Mouse (Mus musculus): ENCODE measurements at regions not wholly inside any gene's neighbourhood (a gene's known extent, or its start where the extent isn't known, plus 50 kb on each side); places are given as distances from the start of the nearest gene placed in this dataset.

GRCm38 (mm10) chr14:45714311-45714710, 56.4 kb upstream of the Ddhd1 start:
- Histone ChIP-seq H3K4me1 (ENCODE audit: control insufficient read depth, insufficient read depth, low read length) (no peaks in the 10 kb centered on the region), H3K4me3 (ENCODE audit: low read length) (no peak overlapping the region), H3K27ac (ENCODE audit: low read length) (no peak overlapping the region), H3K4me2 (ENCODE audit: low read depth, low read length) (no peak overlapping the region), H3K27me3 (replicated peaks; ENCODE audit: control insufficient read depth, insufficient read depth, low read length) (no peaks in the 10 kb centered on the region), H3K9me3 (ENCODE audit: control insufficient read depth, low read length) (no peaks in the 10 kb centered on the region), H3K36me3 (ENCODE audit: control insufficient read depth, insufficient read depth, low read length) (no peaks in the 10 kb centered on the region), H3K9ac (ENCODE audit: low read depth, low read length) (no peak overlapping the region)
- WGBS: 37% methylated on average over 1 of the region's 1 CpGs
- ATAC-seq: no peak

- no peak overlapping the region for H3K9ac ChIP-seq (ENCODE audit: low read depth, low read length)
- no peak for ATAC-seq
Measured at GRCm38 (mm10) chr14:45714786-45715185, 56.8 kb upstream of the Ddhd1 start.

GRCm38 (mm10) chr14:45716100-45716499, 58.2 kb upstream of the Ddhd1 start:
- 35% methylated on average over 1 of the region's 1 CpGs for WGBS

More at GRCm38 (mm10) chr14:45714786-45715185, 56.8 kb upstream of the Ddhd1 start:
- Histone ChIP-seq H3K27me3 (replicated peaks; ENCODE audit: control insufficient read depth, insufficient read depth, low read length) (no peaks in the 10 kb centered on the region), H3K27ac (ENCODE audit: low read length) (no peak overlapping the region), H3K4me1 (ENCODE audit: control insufficient read depth, insufficient read depth, low read length) (no peaks in the 10 kb centered on the region), H3K36me3 (ENCODE audit: control insufficient read depth, insufficient read depth, low read length) (no peaks in the 10 kb centered on the region), H3K4me2 (ENCODE audit: low read depth, low read length) (no peak overlapping the region), H3K4me3 (ENCODE audit: low read length) (no peak overlapping the region), H3K9me3 (ENCODE audit: control insufficient read depth, low read length) (no peaks in the 10 kb centered on the region)

GRCm38 (mm10) chr14:45722887-45723286, 64.9 kb upstream of the Ddhd1 start:
- ATAC-seq: no peak
- Histone ChIP-seq H3K4me1 (ENCODE audit: control insufficient read depth, insufficient read depth, low read length) (no peaks in the 10 kb centered on the region), H3K4me2 (ENCODE audit: low read depth, low read length) (no peak overlapping the region), H3K27me3 (replicated peaks; ENCODE audit: control insufficient read depth, insufficient read depth, low read length) (no peaks in the 10 kb centered on the region), H3K4me3 (ENCODE audit: low read length) (no peak overlapping the region), H3K27ac (ENCODE audit: low read length) (no peak overlapping the region), H3K9ac (ENCODE audit: low read depth, low read length) (no peak overlapping the region), H3K9me3 (ENCODE audit: control insufficient read depth, low read length) (no peaks in the 10 kb centered on the region), H3K36me3 (ENCODE audit: control insufficient read depth, insufficient read depth, low read length) (no peaks in the 10 kb centered on the region)
- 47% methylated on average over 6 of the region's 6 CpGs for WGBS

More at GRCm38 (mm10) chr14:45716100-45716499, 58.2 kb upstream of the Ddhd1 start:
- H3K9me3 ChIP-seq (ENCODE audit: control insufficient read depth, low read length): no peaks in the 10 kb centered on the region
- H3K9ac ChIP-seq (ENCODE audit: low read depth, low read length): no peak overlapping the region
- no peaks in the 10 kb centered on the region for H3K36me3 ChIP-seq (ENCODE audit: control insufficient read depth, insufficient read depth, low read length)
- no peaks in the 10 kb centered on the region for H3K4me1 ChIP-seq (ENCODE audit: control insufficient read depth, insufficient read depth, low read length)
- no peaks in the 10 kb centered on the region for H3K27me3 ChIP-seq (replicated peaks; ENCODE audit: control insufficient read depth, insufficient read depth, low read length)
- no peak overlapping the region for H3K4me2 ChIP-seq (ENCODE audit: low read depth, low read length)
- no peak for ATAC-seq
- H3K4me3 ChIP-seq (ENCODE audit: low read length): no peak overlapping the region
- H3K27ac ChIP-seq (ENCODE audit: low read length): no peak overlapping the region

GRCm38 (mm10) chr14:45724341-45724740, 66.4 kb upstream of the Ddhd1 start:
- no peak overlapping the region for H3K27ac ChIP-seq (ENCODE audit: low read length)
- no peak overlapping the region for H3K4me2 ChIP-seq (ENCODE audit: low read depth, low read length)
- ATAC-seq: no peak
- no peaks in the 10 kb centered on the region for H3K9me3 ChIP-seq (ENCODE audit: control insufficient read depth, low read length)
- H3K36me3 ChIP-seq (ENCODE audit: control insufficient read depth, insufficient read depth, low read length): no peaks in the 10 kb centered on the region
- no peaks in the 10 kb centered on the region for H3K27me3 ChIP-seq (replicated peaks; ENCODE audit: control insufficient read depth, insufficient read depth, low read length)
- H3K4me3 ChIP-seq (ENCODE audit: low read length): no peak overlapping the region
- H3K9ac ChIP-seq (ENCODE audit: low read depth, low read length): no peak overlapping the region
- WGBS: 88% methylated on average over 2 of the region's 2 CpGs
- no peaks in the 10 kb centered on the region for H3K4me1 ChIP-seq (ENCODE audit: control insufficient read depth, insufficient read depth, low read length)

- no peak overlapping the region for H3K9ac ChIP-seq (ENCODE audit: low read depth, low read length)
- 73% methylated on average over 10 of the region's 10 CpGs for whole genome bisulfite sequencing
- H3K4me3 ChIP-seq (ENCODE audit: low read length): no peak overlapping the region
- H3K4me2 ChIP-seq (ENCODE audit: low read depth, low read length): no peak overlapping the region
- H3K4me1 ChIP-seq (ENCODE audit: control insufficient read depth, insufficient read depth, low read length): no peaks in the 10 kb centered on the region
- no peak for ATAC-seq
- H3K36me3 ChIP-seq (ENCODE audit: control insufficient read depth, insufficient read depth, low read length): no peaks in the 10 kb centered on the region
- no peak overlapping the region for H3K27ac ChIP-seq (ENCODE audit: low read length)
- no peaks in the 10 kb centered on the region for H3K9me3 ChIP-seq (ENCODE audit: control insufficient read depth, low read length)
- H3K27me3 ChIP-seq (replicated peaks; ENCODE audit: control insufficient read depth, insufficient read depth, low read length): no peaks in the 10 kb centered on the region
Measured at GRCm38 (mm10) chr14:45734530-45735410, 76.8 kb upstream of the Ddhd1 start.

- WGBS: 90% methylated on average over 2 of the region's 2 CpGs
- H3K9ac ChIP-seq (ENCODE audit: low read depth, low read length): no peak overlapping the region
- no peak overlapping the region for H3K4me2 ChIP-seq (ENCODE audit: low read depth, low read length)
- no peak for ATAC-seq
- no peaks in the 10 kb centered on the region for H3K9me3 ChIP-seq (ENCODE audit: control insufficient read depth, low read length)
- no peaks in the 10 kb centered on the region for H3K4me1 ChIP-seq (ENCODE audit: control insufficient read depth, insufficient read depth, low read length)
- no peaks in the 10 kb centered on the region for H3K36me3 ChIP-seq (ENCODE audit: control insufficient read depth, insufficient read depth, low read length)
- H3K4me3 ChIP-seq (ENCODE audit: low read length): no peak overlapping the region
- H3K27me3 ChIP-seq (replicated peaks; ENCODE audit: control insufficient read depth, insufficient read depth, low read length): no peaks in the 10 kb centered on the region
- H3K27ac ChIP-seq (ENCODE audit: low read length): no peak overlapping the region
Measured at GRCm38 (mm10) chr14:45737966-45738365, 80.0 kb upstream of the Ddhd1 start.

GRCm38 (mm10) chr14:45739638-45740037, 81.7 kb upstream of the Ddhd1 start:
- no peak overlapping the region for H3K4me3 ChIP-seq (ENCODE audit: low read length)
- ATAC-seq: no peak
- no peaks in the 10 kb centered on the region for H3K9me3 ChIP-seq (ENCODE audit: control insufficient read depth, low read length)
- no peak overlapping the region for H3K27ac ChIP-seq (ENCODE audit: low read length)
- no peaks in the 10 kb centered on the region for H3K36me3 ChIP-seq (ENCODE audit: control insufficient read depth, insufficient read depth, low read length)
- no peak overlapping the region for H3K9ac ChIP-seq (ENCODE audit: low read depth, low read length)
- H3K4me2 ChIP-seq (ENCODE audit: low read depth, low read length): no peak overlapping the region
- H3K4me1 ChIP-seq (ENCODE audit: control insufficient read depth, insufficient read depth, low read length): no peaks in the 10 kb centered on the region
- H3K27me3 ChIP-seq (replicated peaks; ENCODE audit: control insufficient read depth, insufficient read depth, low read length): no peaks in the 10 kb centered on the region

GRCm38 (mm10) chr14:45740662-45741061, 82.7 kb upstream of the Ddhd1 start:
- no peak overlapping the region for H3K9ac ChIP-seq (ENCODE audit: low read depth, low read length)
- no peaks in the 10 kb centered on the region for H3K9me3 ChIP-seq (ENCODE audit: control insufficient read depth, low read length)
- ATAC-seq: no peak
- 44% methylated on average over 3 of the region's 3 CpGs for WGBS
- H3K27me3 ChIP-seq (replicated peaks; ENCODE audit: control insufficient read depth, insufficient read depth, low read length): no peaks in the 10 kb centered on the region
- H3K27ac ChIP-seq (ENCODE audit: low read length): no peak overlapping the region
- no peak overlapping the region for H3K4me2 ChIP-seq (ENCODE audit: low read depth, low read length)
- H3K4me1 ChIP-seq (ENCODE audit: control insufficient read depth, insufficient read depth, low read length): no peaks in the 10 kb centered on the region
- H3K36me3 ChIP-seq (ENCODE audit: control insufficient read depth, insufficient read depth, low read length): no peaks in the 10 kb centered on the region
- H3K4me3 ChIP-seq (ENCODE audit: low read length): no peak overlapping the region

GRCm38 (mm10) chr14:45746176-45746575, 88.2 kb upstream of the Ddhd1 start:
- WGBS: 87% methylated on average over 5 of the region's 5 CpGs
- Histone ChIP-seq H3K4me3 (ENCODE audit: low read length) (no peak overlapping the region), H3K27me3 (replicated peaks; ENCODE audit: control insufficient read depth, insufficient read depth, low read length) (no peaks in the 10 kb centered on the region), H3K4me2 (ENCODE audit: low read depth, low read length) (no peak overlapping the region), H3K9me3 (ENCODE audit: control insufficient read depth, low read length) (no peaks in the 10 kb centered on the region), H3K9ac (ENCODE audit: low read depth, low read length) (no peak overlapping the region), H3K36me3 (ENCODE audit: control insufficient read depth, insufficient read depth, low read length) (no peaks in the 10 kb centered on the region), H3K27ac (ENCODE audit: low read length) (no peak overlapping the region), H3K4me1 (ENCODE audit: control insufficient read depth, insufficient read depth, low read length) (no peaks in the 10 kb centered on the region)
- no peak for ATAC-seq
